Mouse (Mus musculus) C2C12 (cell line): Measurements from ENCODE around the gene Zfyve21. TPM values are rescaled to one million over a fixed set of nuclear protein-coding genes. Genes with fewer than 3 reads are reported as not detected.

Experiments
- H3K27me3 ChIP-seq: one replicate; pipeline ENCODE4 v1.6.1; 2011; ENCODE audit not compliant: control insufficient read depth, insufficient read depth, insufficient read length
- H3K36me3 ChIP-seq: one replicate; pipeline ENCODE4 v1.6.1; 2011; ENCODE audit not compliant: control insufficient read depth, insufficient read depth
- H3K4me3 ChIP-seq: one replicate; pipeline ENCODE4 v1.5.1; 2011; ENCODE audit warnings: mild to moderate bottlenecking, control low read depth; ENCODE audit not compliant: poor library complexity, insufficient read depth, severe bottlenecking
- H3K79me2 ChIP-seq: one replicate; pipeline ENCODE4 v1.6.1; 2011; ENCODE audit not compliant: control insufficient read depth, insufficient read depth
- H3K79me3 ChIP-seq: one replicate; pipeline ENCODE4 v1.6.1; 2011; ENCODE audit warnings: low read depth, control low read depth
- H3ac ChIP-seq: one replicate; pipeline ENCODE3; 2011; ENCODE audit warnings: low read depth; ENCODE audit not compliant: control insufficient read depth, insufficient read length
- CEBPB ChIP-seq: IDR thresholded peaks from one replicate; pipeline ENCODE4 v1.6.1; 2011; ENCODE audit warnings: low read depth, mild to moderate bottlenecking, control low read depth, moderate library complexity
- CTCF ChIP-seq: IDR thresholded peaks from one replicate; pipeline ENCODE4 v1.5.1; 2011; ENCODE audit not compliant: control insufficient read depth, insufficient read depth, insufficient read length
- FOSL1 ChIP-seq: IDR thresholded peaks from one replicate; pipeline ENCODE4 v1.8.0; 2011; ENCODE audit warnings: mild to moderate bottlenecking, low read length; ENCODE audit not compliant: poor library complexity, insufficient read depth, severe bottlenecking
- MAX ChIP-seq: IDR thresholded peaks from one replicate; pipeline ENCODE4 v1.6.1; 2011; ENCODE audit warnings: mild to moderate bottlenecking, control low read depth
- MYOD1 ChIP-seq: IDR thresholded peaks from one replicate; pipeline ENCODE4 v1.6.1; 2011; ENCODE audit warnings: low read depth; ENCODE audit not compliant: control insufficient read depth, insufficient read length
- MYOG ChIP-seq: IDR thresholded peaks from one replicate; pipeline ENCODE4 v1.6.1; 2011; ENCODE audit not compliant: control insufficient read depth, insufficient read length; ENCODE audit errors: extremely low read depth
- USF1 ChIP-seq: IDR thresholded peaks from one replicate; pipeline ENCODE4 v1.6.1; 2011; ENCODE audit warnings: low read depth, mild to moderate bottlenecking, control low read depth, moderate library complexity
- polyA plus RNA-seq: library from polyadenylated mRNA; unstranded; fragments of >200 nt; fragmentation: generic; extraction: Trizol; gene quantifications from one replicate; pipeline ENCODE4 v1.2.1, GENCODE M21; 2012; ENCODE audit warnings: missing spikeins

Gene Zfyve21
- polyA plus RNA-seq, 1 experiment: 40.0 TPM

DNA sequence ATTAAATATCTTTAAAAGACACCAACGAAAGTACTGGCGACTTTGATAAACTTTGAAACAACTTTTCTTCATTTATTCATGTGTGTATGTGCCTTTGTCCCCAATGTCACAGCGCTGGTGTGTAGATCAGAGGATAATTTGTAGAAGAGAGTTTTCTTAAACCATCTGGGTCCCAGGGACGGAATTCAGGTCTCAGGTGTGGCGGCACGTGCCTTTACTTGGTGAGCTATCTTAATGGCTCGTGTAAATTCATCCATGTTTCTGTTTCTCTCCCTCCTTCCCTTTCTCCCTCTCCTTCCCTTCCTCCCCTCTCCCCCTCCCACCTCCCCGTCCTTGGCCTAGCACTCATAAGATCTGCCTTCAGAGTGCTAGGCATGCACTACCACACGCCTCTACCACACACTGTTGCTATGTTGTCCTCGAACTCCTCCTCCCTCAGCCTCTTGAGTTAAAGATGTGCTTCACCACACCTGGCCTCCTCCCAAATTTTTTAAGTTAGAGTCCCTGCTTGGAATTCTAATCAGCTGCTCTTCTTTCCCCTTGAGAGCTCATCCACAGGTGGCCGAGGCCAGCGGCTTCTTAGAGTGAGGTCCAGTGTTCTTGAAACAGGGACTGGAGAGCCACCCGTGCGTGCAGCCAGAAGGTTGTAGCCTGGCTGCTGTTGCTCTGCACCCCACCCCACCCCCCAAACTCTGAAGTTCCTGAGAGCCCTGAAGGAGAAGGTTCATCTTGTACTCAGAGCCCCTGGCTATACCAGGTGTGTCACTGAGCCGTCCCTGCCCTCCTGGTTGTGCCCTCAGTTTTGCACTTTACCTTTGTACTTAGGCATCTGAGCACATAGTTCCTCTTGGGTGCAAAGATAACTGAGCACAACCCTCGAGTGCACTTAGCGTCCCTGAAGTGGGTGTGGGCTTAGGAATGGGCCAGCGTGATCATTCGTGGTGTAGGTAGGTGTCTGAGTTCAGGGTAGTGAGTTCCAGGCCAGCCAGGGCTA is 1.1 kb downstream of the Zfyve21 start:
- H3K36me3 ChIP-seq: no peaks in the 10 kb centered on the region
- H3ac ChIP-seq: peak overlapping the region; percentile 90
- H3K4me3 ChIP-seq: peak overlapping the region; percentile 59
- H3K27me3 ChIP-seq: no peaks in the 10 kb centered on the region
- H3K79me2 ChIP-seq: peaks cover 30% of the 10 kb centered on the region
- H3K79me3 ChIP-seq: peaks cover 7% of the 10 kb centered on the region
- TF ChIP-seq MYOG: no peak
- no peak for TF ChIP-seq CEBPB
- TF ChIP-seq FOSL1: no peak
- TF ChIP-seq MYOD1: no peak
- TF ChIP-seq MAX: no peak
- no peak for TF ChIP-seq CTCF
- TF ChIP-seq USF1: no peak

DNA sequence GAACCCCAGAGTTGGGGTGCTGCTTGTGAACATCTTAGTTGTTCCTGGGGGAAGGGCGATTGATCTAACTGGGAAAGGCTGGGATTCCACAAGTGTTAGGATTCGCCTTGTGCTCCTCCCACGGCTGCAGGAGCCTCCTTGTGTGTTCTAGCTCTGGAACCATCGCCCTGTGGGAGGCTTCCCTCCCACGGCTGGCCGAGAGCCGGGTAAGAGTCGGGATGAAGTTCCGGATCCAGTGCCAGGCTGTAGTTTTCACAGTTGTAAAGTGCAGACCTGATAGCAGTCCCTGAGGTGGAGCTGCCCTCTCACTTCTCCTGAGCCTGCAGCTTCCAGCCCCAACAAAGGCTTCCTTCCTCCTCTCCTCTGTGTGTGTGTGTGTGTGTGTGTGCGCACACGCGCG is 2.6 kb downstream of the Zfyve21 start:
- Histone ChIP-seq H3K36me3 (no peaks in the 10 kb centered on the region), H3ac (no peak overlapping the region), H3K79me3 (peaks cover 7% of the 10 kb centered on the region), H3K4me3 (no peak overlapping the region), H3K27me3 (no peaks in the 10 kb centered on the region), H3K79me2 (peaks cover 30% of the 10 kb centered on the region)
- TF ChIP-seq USF1 (no peak), FOSL1 (no peak), CTCF (no peak), MYOD1 (no peak), MAX (no peak), CEBPB (no peak), MYOG (no peak)

DNA sequence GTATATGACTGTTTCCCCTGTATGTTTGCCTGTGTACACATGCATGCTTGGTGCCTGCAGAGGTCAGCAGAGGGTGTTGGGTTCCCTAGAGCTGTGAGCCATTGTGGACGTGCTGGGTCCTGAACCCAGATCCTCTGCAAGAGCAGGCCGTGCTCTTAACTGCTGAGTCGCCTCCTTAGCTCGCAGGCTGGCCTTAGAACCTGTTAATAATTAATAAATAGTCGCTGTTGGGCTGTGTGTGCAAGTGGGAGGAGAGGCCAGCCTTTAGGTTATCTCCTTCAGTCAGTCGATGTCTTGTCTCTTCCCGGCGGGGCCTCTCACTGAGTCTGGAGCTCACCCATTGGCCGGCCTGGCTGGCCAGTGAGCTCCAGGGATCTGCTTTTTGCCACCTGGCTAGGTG is 3.0 kb downstream of the Zfyve21 start:
- Histone ChIP-seq H3K79me3 (peaks cover 7% of the 10 kb centered on the region), H3K4me3 (no peak overlapping the region), H3K27me3 (no peaks in the 10 kb centered on the region), H3K36me3 (no peaks in the 10 kb centered on the region), H3ac (no peak overlapping the region), H3K79me2 (peaks cover 30% of the 10 kb centered on the region)
- TF ChIP-seq MYOG: no peak
- TF ChIP-seq MYOD1: no peak
- TF ChIP-seq USF1: no peak
- TF ChIP-seq FOSL1: no peak
- TF ChIP-seq CEBPB: no peak

DNA sequence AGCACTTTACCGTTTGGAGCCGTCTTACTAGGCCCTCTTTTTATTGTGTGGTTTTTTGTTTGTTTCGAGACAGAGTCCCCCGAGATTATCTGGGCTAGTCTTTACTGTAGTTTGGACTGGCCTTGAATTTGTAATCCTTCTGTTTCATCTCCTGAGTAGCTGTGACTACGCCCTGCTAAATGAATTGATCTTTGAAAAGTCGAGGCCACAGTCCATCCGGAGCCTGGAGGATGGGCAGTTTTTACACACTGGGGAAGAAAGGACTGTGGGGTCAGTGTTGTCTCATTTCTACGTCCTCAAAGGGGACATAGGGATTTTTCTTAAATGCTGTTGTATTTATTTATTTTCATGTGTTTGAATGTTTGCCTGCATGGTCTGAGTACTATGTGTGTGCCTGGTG is 4.0 kb downstream of the Zfyve21 start:
- H3ac ChIP-seq: no peak overlapping the region
- H3K36me3 ChIP-seq: no peaks in the 10 kb centered on the region
- H3K27me3 ChIP-seq: no peaks in the 10 kb centered on the region
- H3K4me3 ChIP-seq: no peak overlapping the region
- H3K79me3 ChIP-seq: peaks cover 7% of the 10 kb centered on the region
- TF ChIP-seq MYOG (no peak), CTCF (no peak), CEBPB (no peak), MAX (no peak), FOSL1 (no peak), MYOD1 (no peak), USF1 (no peak)
- peaks cover 30% of the 10 kb centered on the region for H3K79me2 ChIP-seq

DNA sequence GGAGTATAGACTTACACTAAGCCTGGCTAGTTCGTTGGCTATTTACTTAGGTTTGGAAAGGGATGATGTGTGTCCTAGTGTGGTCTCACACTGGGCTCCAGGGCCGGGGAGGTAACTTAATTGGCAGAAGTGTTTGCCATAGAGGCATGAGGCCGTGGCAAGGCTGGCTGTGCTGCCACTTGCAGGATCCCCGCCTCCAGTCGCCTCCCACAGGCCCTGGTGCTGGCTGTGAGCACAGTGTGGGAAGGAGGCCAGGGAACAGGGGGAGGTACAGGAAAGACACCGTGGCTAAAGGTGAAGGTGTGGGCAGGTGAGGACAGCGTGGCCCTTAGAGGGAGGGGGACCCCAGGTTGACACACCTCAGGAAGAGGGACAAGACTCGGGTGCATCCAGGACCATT is 6.0 kb downstream of the Zfyve21 start:
- Histone ChIP-seq H3K79me2 (peaks cover 23% of the 10 kb centered on the region), H3K4me3 (no peak overlapping the region), H3ac (no peak overlapping the region), H3K79me3 (peaks cover 7% of the 10 kb centered on the region), H3K27me3 (no peaks in the 10 kb centered on the region), H3K36me3 (peaks cover 16% of the 10 kb centered on the region)
- TF ChIP-seq MAX (no peak), FOSL1 (no peak), CTCF (no peak), USF1 (no peak), MYOD1 (no peak), CEBPB (no peak), MYOG (no peak)

DNA sequence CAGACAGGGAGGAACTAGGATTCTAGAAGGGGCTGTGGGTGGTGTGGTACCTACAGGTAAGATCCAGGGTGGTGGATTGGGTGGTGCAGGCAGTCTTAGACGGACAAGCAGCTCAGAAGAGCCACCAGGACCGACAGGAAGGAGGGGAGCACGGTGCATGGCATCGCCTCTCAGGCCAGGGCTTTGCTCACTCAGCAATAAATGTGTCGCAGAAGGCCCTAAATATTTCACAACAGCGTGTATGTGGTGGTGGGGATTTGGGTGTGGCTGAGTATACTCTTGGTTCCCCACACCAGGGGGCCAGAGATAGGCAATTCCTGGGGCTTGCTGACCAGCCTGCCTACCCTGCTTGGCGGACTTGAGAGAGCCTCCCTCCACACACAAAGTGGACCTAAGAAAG is 6.7 kb downstream of the Zfyve21 start:
- H3K27me3 ChIP-seq: no peaks in the 10 kb centered on the region
- no peak overlapping the region for H3K4me3 ChIP-seq
- H3K36me3 ChIP-seq: peaks cover 24% of the 10 kb centered on the region
- TF ChIP-seq MYOD1 (no peak), FOSL1 (no peak), CTCF (no peak), MYOG (no peak), MAX (no peak), CEBPB (no peak), USF1 (no peak)
- H3K79me2 ChIP-seq: peaks cover 15% of the 10 kb centered on the region
- H3K79me3 ChIP-seq: peaks cover 4% of the 10 kb centered on the region
- no peak overlapping the region for H3ac ChIP-seq
